Mouse (Mus musculus): Measurements from ENCODE around the gene Acbd3. TPM values are rescaled to one million over a fixed set of nuclear protein-coding genes. Genes with fewer than 3 reads are reported as not detected.

Gene Acbd3
- polyA plus RNA-seq, 1 experiment from 2014 or later = 28.0 TPM

DNA sequence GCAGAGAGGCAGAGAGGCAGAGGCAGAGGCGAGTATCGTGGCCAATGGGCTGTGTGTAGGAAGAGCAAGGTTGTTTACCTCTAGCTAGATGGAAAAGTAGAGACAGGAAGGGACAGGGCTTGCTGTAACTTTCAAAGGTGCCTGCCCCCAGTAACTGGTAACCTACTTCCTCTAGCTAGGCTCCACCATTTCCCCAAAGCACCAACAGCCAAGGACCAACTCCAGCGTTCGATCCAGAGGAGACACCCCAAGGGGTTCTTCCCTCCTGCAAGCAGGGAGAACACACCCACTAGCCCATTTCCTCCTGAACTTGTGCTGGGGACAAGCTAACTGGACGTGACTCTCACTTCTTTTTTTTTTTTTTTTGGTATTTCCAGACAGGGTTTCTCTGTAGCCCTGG is 40.7 kb downstream of the Acbd3 start:
- no peak overlapping the region for H3K9ac ChIP-seq (ENCODE audit: low read depth, low read length)
- no peak overlapping the region for H3K4me2 ChIP-seq (replicated peaks; ENCODE audit: low read depth, low read length)
- H3K27me3 ChIP-seq (ENCODE audit: control insufficient read depth, insufficient read depth, low read length) = no peaks in the 10 kb centered on the region
- no peaks in the 10 kb centered on the region for H3K9me3 ChIP-seq (ENCODE audit: control insufficient read depth, low read length)
- peaks cover 7% of the 10 kb centered on the region for H3K4me1 ChIP-seq (ENCODE audit: control insufficient read depth, insufficient read depth, low read length)
- WGBS = 70% methylated on average over 5 of the region's 5 CpGs
- H3K36me3 ChIP-seq (ENCODE audit: control insufficient read depth, insufficient read depth, low read length) = no peaks in the 10 kb centered on the region
- ATAC-seq (ENCODE audit: low FRiP score, low TSS enrichment) = no peak
- H3K27ac ChIP-seq (ENCODE audit: low read depth, low read length) = no peak overlapping the region
- H3K4me3 ChIP-seq (ENCODE audit: low read length) = no peak overlapping the region

GRCm38 (mm10) chr1:180767541-180768333 is 41.9 kb downstream of the Acbd3 start:
- Histone ChIP-seq H3K27ac (ENCODE audit: low read depth, low read length) (peak overlapping the region; percentile 76), H3K27me3 (ENCODE audit: control insufficient read depth, insufficient read depth, low read length) (no peaks in the 10 kb centered on the region), H3K4me3 (ENCODE audit: low read length) (peak overlapping the region; percentile 50), H3K36me3 (ENCODE audit: control insufficient read depth, insufficient read depth, low read length) (no peaks in the 10 kb centered on the region), H3K9me3 (ENCODE audit: control insufficient read depth, low read length) (no peaks in the 10 kb centered on the region), H3K4me1 (ENCODE audit: control insufficient read depth, insufficient read depth, low read length) (peaks cover 10% of the 10 kb centered on the region), H3K4me2 (replicated peaks; ENCODE audit: low read depth, low read length) (peak overlapping the region; percentile 60), H3K9ac (ENCODE audit: low read depth, low read length) (peak overlapping the region; percentile 56)
- peak; percentile 8; the same call in 1 of the 2 replicates for ATAC-seq (ENCODE audit: low FRiP score, low TSS enrichment)
- 13% methylated on average over 10 of the region's 10 CpGs for WGBS

DNA sequence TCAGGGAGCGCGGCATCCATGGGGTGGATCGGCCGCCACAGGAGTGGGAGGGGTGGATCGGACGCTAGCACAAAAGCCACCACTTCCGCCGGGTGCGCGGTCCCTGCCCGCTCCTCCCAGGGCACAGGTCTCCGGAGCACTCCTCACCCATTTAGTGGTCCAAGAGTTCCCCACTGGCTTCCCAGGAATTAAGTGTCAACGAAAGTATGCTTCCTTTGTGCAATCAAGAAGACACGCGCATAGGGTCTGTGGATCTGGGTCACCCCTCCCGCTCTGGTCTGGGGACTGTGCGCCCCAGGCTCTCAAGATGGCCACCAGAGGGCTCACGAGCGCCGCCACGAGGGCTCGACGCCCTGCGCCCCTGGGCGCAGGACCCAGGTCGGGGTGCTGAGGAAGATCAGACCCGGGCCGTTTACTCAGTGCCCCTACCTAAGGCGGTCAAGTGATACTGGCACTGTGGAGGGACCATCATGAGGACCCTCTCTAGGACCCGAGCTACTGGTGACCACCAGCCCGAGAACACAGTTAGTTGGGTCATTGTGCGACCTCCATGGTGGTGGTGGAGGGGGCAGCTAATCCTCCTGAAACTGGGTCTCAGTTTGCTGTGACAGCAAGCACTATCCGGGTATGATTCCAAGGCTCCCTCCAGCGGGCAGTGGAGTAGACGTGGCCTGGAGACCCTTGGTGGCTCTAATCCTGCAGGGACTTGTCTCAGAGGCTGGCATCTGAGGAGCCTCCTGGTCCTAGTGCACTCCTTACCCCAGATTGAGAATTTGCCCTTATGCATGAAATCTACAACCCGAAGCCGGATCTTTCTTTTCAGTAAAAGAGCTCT is 42.7 kb downstream of the Acbd3 start:
- peak overlapping the region; percentile 56 for H3K9ac ChIP-seq (ENCODE audit: low read depth, low read length)
- peak overlapping the region; percentile 60 for H3K4me2 ChIP-seq (replicated peaks; ENCODE audit: low read depth, low read length)
- no peaks in the 10 kb centered on the region for H3K36me3 ChIP-seq (ENCODE audit: control insufficient read depth, insufficient read depth, low read length)
- peak overlapping the region; percentile 50 for H3K4me3 ChIP-seq (ENCODE audit: low read length)
- WGBS = 3% methylated on average over 37 of the region's 37 CpGs
- H3K27me3 ChIP-seq (ENCODE audit: control insufficient read depth, insufficient read depth, low read length) = no peaks in the 10 kb centered on the region
- H3K4me1 ChIP-seq (ENCODE audit: control insufficient read depth, insufficient read depth, low read length) = peaks cover 10% of the 10 kb centered on the region; the same call in 1 of the 2 replicates
- peak overlapping the region; percentile 76 for H3K27ac ChIP-seq (ENCODE audit: low read depth, low read length)
- ATAC-seq (ENCODE audit: low FRiP score, low TSS enrichment) = peak; percentile 90
- H3K9me3 ChIP-seq (ENCODE audit: control insufficient read depth, low read length) = no peaks in the 10 kb centered on the region

DNA sequence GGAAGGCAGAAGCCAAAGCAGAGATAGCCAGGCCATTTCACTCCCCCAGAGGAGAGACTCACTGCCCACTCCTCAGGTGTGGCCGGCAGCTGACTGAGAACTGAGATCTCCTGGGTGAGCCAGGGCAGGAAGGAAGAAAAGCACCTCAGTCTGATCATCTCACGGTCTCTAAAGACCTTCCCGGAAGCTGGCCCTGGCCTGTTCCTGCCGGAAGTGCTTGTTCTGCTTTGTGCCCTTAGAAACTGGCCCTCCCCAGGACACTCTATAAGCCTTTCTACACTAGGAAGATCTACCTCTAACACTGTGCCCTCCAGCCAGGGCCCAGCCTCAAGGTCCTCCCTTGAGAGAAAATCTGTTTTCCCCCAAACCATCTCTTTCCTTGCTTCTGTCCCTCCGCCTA is 45.5 kb downstream of the Acbd3 start:
- H3K27me3 ChIP-seq (ENCODE audit: control insufficient read depth, insufficient read depth, low read length) = no peaks in the 10 kb centered on the region
- H3K4me3 ChIP-seq (ENCODE audit: low read length) = no peak overlapping the region
- no peak for ATAC-seq (ENCODE audit: low FRiP score, low TSS enrichment)
- H3K4me1 ChIP-seq (ENCODE audit: control insufficient read depth, insufficient read depth, low read length) = peaks cover 16% of the 10 kb centered on the region
- H3K36me3 ChIP-seq (ENCODE audit: control insufficient read depth, insufficient read depth, low read length) = no peaks in the 10 kb centered on the region
- H3K9ac ChIP-seq (ENCODE audit: low read depth, low read length) = no peak overlapping the region
- H3K4me2 ChIP-seq (replicated peaks; ENCODE audit: low read depth, low read length) = no peak overlapping the region
- no peaks in the 10 kb centered on the region for H3K9me3 ChIP-seq (ENCODE audit: control insufficient read depth, low read length)
- H3K27ac ChIP-seq (ENCODE audit: low read depth, low read length) = no peak overlapping the region
- 74% methylated on average over 5 of the region's 5 CpGs for WGBS

- Histone ChIP-seq H3K27me3 (ENCODE audit: control insufficient read depth, insufficient read depth, low read length) (no peaks in the 10 kb centered on the region), H3K4me1 (ENCODE audit: control insufficient read depth, insufficient read depth, low read length) (peaks cover 16% of the 10 kb centered on the region), H3K4me2 (replicated peaks; ENCODE audit: low read depth, low read length) (no peak overlapping the region), H3K9me3 (ENCODE audit: control insufficient read depth, low read length) (no peaks in the 10 kb centered on the region), H3K9ac (ENCODE audit: low read depth, low read length) (no peak overlapping the region), H3K36me3 (ENCODE audit: control insufficient read depth, insufficient read depth, low read length) (no peaks in the 10 kb centered on the region), H3K27ac (ENCODE audit: low read depth, low read length) (no peak overlapping the region), H3K4me3 (ENCODE audit: low read length) (no peak overlapping the region)
- 36% methylated on average over 4 of the region's 4 CpGs for WGBS
- no peak for ATAC-seq (ENCODE audit: low FRiP score, low TSS enrichment)
These were observed 45.9 kb downstream of the Acbd3 start for GRCm38 (mm10) chr1:180771722-180772121.

GRCm38 (mm10) chr1:180772291-180772690 is 46.4 kb downstream of the Acbd3 start:
- no peak overlapping the region for H3K9ac ChIP-seq (ENCODE audit: low read depth, low read length)
- no peak overlapping the region for H3K4me3 ChIP-seq (ENCODE audit: low read length)
- H3K27ac ChIP-seq (ENCODE audit: low read depth, low read length) = no peak overlapping the region
- WGBS = 95% methylated on average over 3 of the region's 3 CpGs
- H3K4me2 ChIP-seq (replicated peaks; ENCODE audit: low read depth, low read length) = no peak overlapping the region
- no peaks in the 10 kb centered on the region for H3K27me3 ChIP-seq (ENCODE audit: control insufficient read depth, insufficient read depth, low read length)
- no peaks in the 10 kb centered on the region for H3K9me3 ChIP-seq (ENCODE audit: control insufficient read depth, low read length)
- no peaks in the 10 kb centered on the region for H3K36me3 ChIP-seq (ENCODE audit: control insufficient read depth, insufficient read depth, low read length)
- ATAC-seq (ENCODE audit: low FRiP score, low TSS enrichment) = no peak
- H3K4me1 ChIP-seq (ENCODE audit: control insufficient read depth, insufficient read depth, low read length) = peaks cover 19% of the 10 kb centered on the region

- peaks cover 14% of the 10 kb centered on the region for H3K4me1 ChIP-seq (ENCODE audit: control insufficient read depth, insufficient read depth, low read length)
- H3K36me3 ChIP-seq (ENCODE audit: control insufficient read depth, insufficient read depth, low read length) = no peaks in the 10 kb centered on the region
- no peak overlapping the region for H3K4me2 ChIP-seq (replicated peaks; ENCODE audit: low read depth, low read length)
- no peaks in the 10 kb centered on the region for H3K9me3 ChIP-seq (ENCODE audit: control insufficient read depth, low read length)
- H3K27ac ChIP-seq (ENCODE audit: low read depth, low read length) = no peak overlapping the region
- ATAC-seq (ENCODE audit: low FRiP score, low TSS enrichment) = no peak
- WGBS = 69% methylated on average over 3 of the region's 3 CpGs
- no peaks in the 10 kb centered on the region for H3K27me3 ChIP-seq (ENCODE audit: control insufficient read depth, insufficient read depth, low read length)
- H3K9ac ChIP-seq (ENCODE audit: low read depth, low read length) = no peak overlapping the region
- no peak overlapping the region for H3K4me3 ChIP-seq (ENCODE audit: low read length)
These were observed 48.8 kb downstream of the Acbd3 start for GRCm38 (mm10) chr1:180774664-180775063.

DNA sequence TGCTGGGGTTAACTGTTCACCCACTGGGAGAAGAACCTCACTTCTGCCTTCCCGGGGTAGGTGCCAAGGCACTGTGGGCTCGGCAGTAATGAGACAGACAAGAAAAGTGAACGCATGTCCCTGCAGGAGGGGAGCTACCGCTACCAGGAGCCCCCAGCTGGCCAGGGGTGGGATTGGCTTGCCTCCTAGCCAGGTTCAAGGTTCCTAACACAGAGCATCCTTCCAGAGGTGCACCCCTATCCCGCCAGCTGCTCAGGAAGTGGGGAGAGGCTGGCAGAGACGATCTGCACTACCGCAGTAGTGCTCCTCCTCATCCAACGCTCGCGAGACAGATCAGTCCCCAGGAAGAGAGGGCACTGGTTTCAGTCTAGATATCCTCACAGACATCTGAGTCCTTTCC is 49.5 kb downstream of the Acbd3 start:
- peaks cover 14% of the 10 kb centered on the region for H3K4me1 ChIP-seq (ENCODE audit: control insufficient read depth, insufficient read depth, low read length)
- no peaks in the 10 kb centered on the region for H3K9me3 ChIP-seq (ENCODE audit: control insufficient read depth, low read length)
- no peak overlapping the region for H3K4me2 ChIP-seq (replicated peaks; ENCODE audit: low read depth, low read length)
- H3K27me3 ChIP-seq (ENCODE audit: control insufficient read depth, insufficient read depth, low read length) = no peaks in the 10 kb centered on the region
- H3K36me3 ChIP-seq (ENCODE audit: control insufficient read depth, insufficient read depth, low read length) = no peaks in the 10 kb centered on the region
- no peak for ATAC-seq (ENCODE audit: low FRiP score, low TSS enrichment)
- no peak overlapping the region for H3K9ac ChIP-seq (ENCODE audit: low read depth, low read length)
- 81% methylated on average over 10 of the region's 10 CpGs for WGBS
- H3K27ac ChIP-seq (ENCODE audit: low read depth, low read length) = no peak overlapping the region
- H3K4me3 ChIP-seq (ENCODE audit: low read length) = no peak overlapping the region

All from kidney, embryonic 14.5 days (tissue).